Mouse (Mus musculus) cortical plate, adult 2 months (tissue): Measurements from ENCODE around the gene Lgi1.

ENCODE experiments used
- CTCF ChIP-seq: fragments of 200-500 bp; IDR thresholded peaks from 2 replicates; pipeline ENCODE4 v1.5.1; 2011; ENCODE audit warnings: mild to moderate bottlenecking, control low read depth, low read length; ENCODE audit not compliant: insufficient read depth; ENCODE audit errors: extremely low read depth
- POLR2A ChIP-seq: fragments of 200-500 bp; IDR thresholded peaks from 2 replicates; pipeline ENCODE4 v1.6.1; 2011; ENCODE audit warnings: mild to moderate bottlenecking, low read length, control low read depth; ENCODE audit not compliant: insufficient read depth; ENCODE audit errors: extremely low read depth

DNA sequence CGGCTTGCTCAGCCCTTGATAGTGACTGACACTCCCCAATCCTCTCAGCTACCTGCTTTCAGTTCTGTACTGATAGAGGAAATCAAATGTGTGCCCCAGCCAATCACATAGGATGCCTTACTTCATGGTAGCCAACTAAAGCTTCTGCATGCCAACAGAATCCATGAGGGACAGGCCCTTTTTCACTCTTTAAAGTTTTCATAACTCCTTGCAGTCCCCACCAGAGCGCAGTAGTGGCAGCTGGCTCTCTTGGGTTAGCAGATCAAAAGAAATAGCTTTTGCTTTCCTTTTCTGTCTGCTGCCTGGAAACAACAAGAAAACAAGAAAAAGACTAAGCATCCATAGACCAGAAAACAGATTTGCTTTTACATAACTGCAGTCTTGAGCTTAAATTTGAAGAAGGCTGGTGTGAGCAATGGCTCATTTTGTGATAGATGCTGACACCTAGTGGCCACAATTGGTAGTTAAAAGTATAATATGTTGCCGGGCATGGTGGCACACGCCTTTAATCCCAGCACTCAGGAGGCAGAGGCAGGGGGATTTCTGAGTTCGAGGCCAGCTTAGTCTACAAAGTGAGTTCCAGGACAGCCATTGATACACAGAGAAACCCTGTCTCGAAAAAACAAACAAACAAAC lies 88.3 kb downstream of the Lgi1 start:
- TF ChIP-seq CTCF: peak; percentile 38; the same call in 1 of the 2 replicates
- TF ChIP-seq POLR2A: no peak
